Mouse (Mus musculus): ENCODE data around the gene P2rx7. TPM values are rescaled to one million over a fixed set of nuclear protein-coding genes. Genes with fewer than 3 reads are reported as not detected.

P2rx7 gene
- polyA plus RNA-seq, 1 experiment from 2014 or later: 3.3 TPM

GRCm38 (mm10) chr5:122725453-122725852 lies 81.7 kb downstream of the P2rx7 start:
- no peak for ATAC-seq (ENCODE audit: insufficient read depth, low FRiP score)

GRCm38 (mm10) chr5:122726068-122726467 lies 82.4 kb downstream of the P2rx7 start:
- H3K27ac ChIP-seq (ENCODE audit: low read length): no peak overlapping the region
- peak; percentile 42; the same call in 1 of the 2 replicates for ATAC-seq (ENCODE audit: insufficient read depth, low FRiP score)
- WGBS: 15% methylated on average over 7 of the region's 7 CpGs
- H3K4me3 ChIP-seq (replicated peaks; ENCODE audit: low read length): no peak overlapping the region
- H3K36me3 ChIP-seq (ENCODE audit: control insufficient read depth, insufficient read depth, low read length): no peaks in the 10 kb centered on the region
- H3K9me3 ChIP-seq (replicated peaks; ENCODE audit: control insufficient read depth, low read length): 0 out of 2 replicates have a peak, but pooled peaks cover 3% of the 10 kb centered on the region
- H3K27me3 ChIP-seq (ENCODE audit: control insufficient read depth, insufficient read depth, low read length): no peaks in the 10 kb centered on the region
- no peaks in the 10 kb centered on the region for H3K4me1 ChIP-seq (ENCODE audit: control insufficient read depth, insufficient read depth, low read length)
- H3K4me2 ChIP-seq (ENCODE audit: low read depth, low read length): no peak overlapping the region
- no peak overlapping the region for H3K9ac ChIP-seq (ENCODE audit: low read length)

More at GRCm38 (mm10) chr5:122725453-122725852, 81.7 kb downstream of the P2rx7 start:
- 86% methylated on average over 13 of the region's 13 CpGs for WGBS
- no peak overlapping the region for H3K9ac ChIP-seq (ENCODE audit: low read length)
- H3K4me3 ChIP-seq (replicated peaks; ENCODE audit: low read length): no peak overlapping the region
- H3K27me3 ChIP-seq (ENCODE audit: control insufficient read depth, insufficient read depth, low read length): no peaks in the 10 kb centered on the region
- H3K27ac ChIP-seq (ENCODE audit: low read length): no peak overlapping the region
- H3K9me3 ChIP-seq (replicated peaks; ENCODE audit: control insufficient read depth, low read length): 0 out of 2 replicates have a peak, but pooled peaks cover 3% of the 10 kb centered on the region
- no peaks in the 10 kb centered on the region for H3K4me1 ChIP-seq (ENCODE audit: control insufficient read depth, insufficient read depth, low read length)
- H3K36me3 ChIP-seq (ENCODE audit: control insufficient read depth, insufficient read depth, low read length): no peaks in the 10 kb centered on the region
- H3K4me2 ChIP-seq (ENCODE audit: low read depth, low read length): no peak overlapping the region

- Histone ChIP-seq H3K4me3 (replicated peaks; ENCODE audit: low read length) (no peak overlapping the region), H3K9ac (ENCODE audit: low read length) (no peak overlapping the region), H3K36me3 (ENCODE audit: control insufficient read depth, insufficient read depth, low read length) (no peaks in the 10 kb centered on the region), H3K9me3 (replicated peaks; ENCODE audit: control insufficient read depth, low read length) (0 out of 2 replicates have a peak, but pooled peaks cover 3% of the 10 kb centered on the region), H3K27ac (ENCODE audit: low read length) (no peak overlapping the region), H3K4me2 (ENCODE audit: low read depth, low read length) (no peak overlapping the region), H3K27me3 (ENCODE audit: control insufficient read depth, insufficient read depth, low read length) (no peaks in the 10 kb centered on the region), H3K4me1 (ENCODE audit: control insufficient read depth, insufficient read depth, low read length) (peaks cover 2% of the 10 kb centered on the region; the same call in 1 of the 2 replicates)
- ATAC-seq (ENCODE audit: insufficient read depth, low FRiP score): 0 out of 2 replicates have a peak, but pooled peaks have one; percentile 16
- 71% methylated on average over 5 of the region's 5 CpGs for WGBS
Observed at GRCm38 (mm10) chr5:122726595-122726994, 82.9 kb downstream of the P2rx7 start.

GRCm38 (mm10) chr5:122727096-122727495 lies 83.4 kb downstream of the P2rx7 start:
- WGBS: 95% methylated on average over 7 of the region's 7 CpGs
- H3K4me3 ChIP-seq (replicated peaks; ENCODE audit: low read length): no peak overlapping the region
- no peak overlapping the region for H3K9ac ChIP-seq (ENCODE audit: low read length)
- no peaks in the 10 kb centered on the region for H3K36me3 ChIP-seq (ENCODE audit: control insufficient read depth, insufficient read depth, low read length)
- 0 out of 2 replicates have a peak, but pooled peaks cover 3% of the 10 kb centered on the region for H3K9me3 ChIP-seq (replicated peaks; ENCODE audit: control insufficient read depth, low read length)
- no peak overlapping the region for H3K4me2 ChIP-seq (ENCODE audit: low read depth, low read length)
- no peak overlapping the region for H3K27ac ChIP-seq (ENCODE audit: low read length)
- ATAC-seq (ENCODE audit: insufficient read depth, low FRiP score): no peak
- H3K4me1 ChIP-seq (ENCODE audit: control insufficient read depth, insufficient read depth, low read length): peaks cover 7% of the 10 kb centered on the region; the same call in 1 of the 2 replicates
- H3K27me3 ChIP-seq (ENCODE audit: control insufficient read depth, insufficient read depth, low read length): no peaks in the 10 kb centered on the region

GRCm38 (mm10) chr5:122730776-122731175 lies 87.1 kb downstream of the P2rx7 start:
- no peak overlapping the region for H3K4me3 ChIP-seq (replicated peaks; ENCODE audit: low read length)
- WGBS: 73% methylated on average over 10 of the region's 10 CpGs
- no peaks in the 10 kb centered on the region for H3K9me3 ChIP-seq (replicated peaks; ENCODE audit: control insufficient read depth, low read length)
- ATAC-seq (ENCODE audit: insufficient read depth, low FRiP score): no peak
- no peak overlapping the region for H3K9ac ChIP-seq (ENCODE audit: low read length)
- H3K4me1 ChIP-seq (ENCODE audit: control insufficient read depth, insufficient read depth, low read length): peaks cover 14% of the 10 kb centered on the region; the same call in 1 of the 2 replicates
- H3K36me3 ChIP-seq (ENCODE audit: control insufficient read depth, insufficient read depth, low read length): no peaks in the 10 kb centered on the region
- H3K4me2 ChIP-seq (ENCODE audit: low read depth, low read length): no peak overlapping the region
- no peaks in the 10 kb centered on the region for H3K27me3 ChIP-seq (ENCODE audit: control insufficient read depth, insufficient read depth, low read length)
- H3K27ac ChIP-seq (ENCODE audit: low read length): no peak overlapping the region

GRCm38 (mm10) chr5:122731321-122731720 lies 87.6 kb downstream of the P2rx7 start:
- Histone ChIP-seq H3K9ac (ENCODE audit: low read length) (no peak overlapping the region), H3K4me3 (replicated peaks; ENCODE audit: low read length) (no peak overlapping the region), H3K27ac (ENCODE audit: low read length) (peak overlapping the region; percentile 52; the same call in 1 of the 2 replicates), H3K36me3 (ENCODE audit: control insufficient read depth, insufficient read depth, low read length) (no peaks in the 10 kb centered on the region), H3K4me1 (ENCODE audit: control insufficient read depth, insufficient read depth, low read length) (peaks cover 14% of the 10 kb centered on the region; the same call in 1 of the 2 replicates), H3K9me3 (replicated peaks; ENCODE audit: control insufficient read depth, low read length) (no peaks in the 10 kb centered on the region), H3K27me3 (ENCODE audit: control insufficient read depth, insufficient read depth, low read length) (no peaks in the 10 kb centered on the region), H3K4me2 (ENCODE audit: low read depth, low read length) (no peak overlapping the region)
- WGBS: 67% methylated on average over 8 of the region's 8 CpGs
- no peak for ATAC-seq (ENCODE audit: insufficient read depth, low FRiP score)

- H3K4me1 ChIP-seq (ENCODE audit: control insufficient read depth, insufficient read depth, low read length): peaks cover 14% of the 10 kb centered on the region; the same call in 1 of the 2 replicates
- peak overlapping the region; percentile 52 for H3K27ac ChIP-seq (ENCODE audit: low read length)
- WGBS: 15% methylated on average over 15 of the region's 15 CpGs
- H3K4me2 ChIP-seq (ENCODE audit: low read depth, low read length): peak overlapping the region; percentile 14; the same call in 1 of the 2 replicates
- H3K27me3 ChIP-seq (ENCODE audit: control insufficient read depth, insufficient read depth, low read length): no peaks in the 10 kb centered on the region
- peak; percentile 61; the same call in 1 of the 2 replicates for ATAC-seq (ENCODE audit: insufficient read depth, low FRiP score)
- H3K36me3 ChIP-seq (ENCODE audit: control insufficient read depth, insufficient read depth, low read length): no peaks in the 10 kb centered on the region
- no peak overlapping the region for H3K4me3 ChIP-seq (replicated peaks; ENCODE audit: low read length)
- H3K9me3 ChIP-seq (replicated peaks; ENCODE audit: control insufficient read depth, low read length): no peaks in the 10 kb centered on the region
- H3K9ac ChIP-seq (ENCODE audit: low read length): no peak overlapping the region
Observed at GRCm38 (mm10) chr5:122731991-122732673, 88.4 kb downstream of the P2rx7 start.

GRCm38 (mm10) chr5:122733881-122734280 lies 90.2 kb downstream of the P2rx7 start:
- no peaks in the 10 kb centered on the region for H3K27me3 ChIP-seq (ENCODE audit: control insufficient read depth, insufficient read depth, low read length)
- H3K4me3 ChIP-seq (replicated peaks; ENCODE audit: low read length): no peak overlapping the region
- no peak overlapping the region; the same call in 1 of the 2 replicates for H3K9ac ChIP-seq (ENCODE audit: low read length)
- no peak overlapping the region for H3K4me2 ChIP-seq (ENCODE audit: low read depth, low read length)
- H3K9me3 ChIP-seq (replicated peaks; ENCODE audit: control insufficient read depth, low read length): no peaks in the 10 kb centered on the region
- no peak overlapping the region for H3K27ac ChIP-seq (ENCODE audit: low read length)
- WGBS: 58% methylated on average over 17 of the region's 17 CpGs
- no peaks in the 10 kb centered on the region for H3K36me3 ChIP-seq (ENCODE audit: control insufficient read depth, insufficient read depth, low read length)
- peaks cover 14% of the 10 kb centered on the region; the same call in 1 of the 2 replicates for H3K4me1 ChIP-seq (ENCODE audit: control insufficient read depth, insufficient read depth, low read length)
- no peak for ATAC-seq (ENCODE audit: insufficient read depth, low FRiP score)

GRCm38 (mm10) chr5:122735853-122736252 lies 92.1 kb downstream of the P2rx7 start:
- H3K27ac ChIP-seq (ENCODE audit: low read length): no peak overlapping the region
- H3K4me3 ChIP-seq (replicated peaks; ENCODE audit: low read length): no peak overlapping the region
- H3K4me2 ChIP-seq (ENCODE audit: low read depth, low read length): no peak overlapping the region
- WGBS: 84% methylated on average over 7 of the region's 7 CpGs
- H3K9ac ChIP-seq (ENCODE audit: low read length): no peak overlapping the region
- no peaks in the 10 kb centered on the region for H3K36me3 ChIP-seq (ENCODE audit: control insufficient read depth, insufficient read depth, low read length)
- H3K9me3 ChIP-seq (replicated peaks; ENCODE audit: control insufficient read depth, low read length): no peaks in the 10 kb centered on the region
- ATAC-seq (ENCODE audit: insufficient read depth, low FRiP score): no peak
- H3K27me3 ChIP-seq (ENCODE audit: control insufficient read depth, insufficient read depth, low read length): no peaks in the 10 kb centered on the region
- peaks cover 14% of the 10 kb centered on the region; the same call in 1 of the 2 replicates for H3K4me1 ChIP-seq (ENCODE audit: control insufficient read depth, insufficient read depth, low read length)
